Mouse (Mus musculus) neural tube, embryonic 12.5 days (tissue): Measurements from ENCODE around the gene Vstm5. TPM values are rescaled to one million over a fixed set of nuclear protein-coding genes. Genes with fewer than 3 reads are reported as not detected.
A peak's percentile ranks its signal among the peaks of the same experiment; 100 is the strongest.

Experiments used
- ATAC-seq: fragments of 200-750 bp; cut with Nextera tagmentation; 2 replicates; pipeline ENCODE4 v1.8.0; 2017; ENCODE audit warnings: low read depth, mild to moderate bottlenecking, moderate TSS enrichment, moderate library complexity; ENCODE audit not compliant: low FRiP score
- H3K27ac ChIP-seq: fragments of 300-500 bp; sonication (generic); 2 replicates; pipeline ENCODE4 v1.5.1; 2016
- H3K27me3 ChIP-seq: fragments of 300-500 bp; sonication (generic); replicated peaks from 2 replicates; pipeline ENCODE4 v1.6.1; 2016; ENCODE audit warnings: mild to moderate bottlenecking
- H3K36me3 ChIP-seq: fragments of 300-500 bp; sonication (generic); 2 replicates; pipeline ENCODE4 v1.6.1; 2016; ENCODE audit warnings: mild to moderate bottlenecking
- H3K4me1 ChIP-seq: fragments of 300-500 bp; sonication (generic); 2 replicates; pipeline ENCODE4 v1.6.1; 2016
- H3K4me2 ChIP-seq: fragments of 300-500 bp; sonication (generic); replicated peaks from 2 replicates; pipeline ENCODE4 v1.6.1; 2016; ENCODE audit warnings: mild to moderate bottlenecking
- H3K4me3 ChIP-seq: fragments of 300-500 bp; sonication (generic); 2 replicates; pipeline ENCODE4 v1.5.1; 2016
- H3K9ac ChIP-seq: fragments of 300-500 bp; sonication (generic); 2 replicates; pipeline ENCODE4 v1.6.1; 2016; ENCODE audit warnings: mild to moderate bottlenecking
- H3K9me3 ChIP-seq: fragments of 300-500 bp; sonication (generic); 2 replicates; pipeline ENCODE4 v1.6.1; 2016; ENCODE audit warnings: mild to moderate bottlenecking
- WGBS: fragments of 180-500 bp; shearing (Covaris S2); methylation state at CpG from one replicate; pipeline ENCODE4 v1.1.7; 2016; 5-methylcytosine and 5-hydroxymethylcytosine counted together
- polyA plus RNA-seq: library from polyadenylated mRNA; unstranded; fragments of >200 nt; fragmentation: Nextera tagmentation; extraction: Ambion mirVana; gene quantifications from 2 replicates; pipeline ENCODE4 v1.2.1, GENCODE M21; 2016

The Vstm5 gene
- polyA plus RNA-seq, 1 experiment from 2014 or later: 8.4 TPM

- H3K27ac ChIP-seq: no peak overlapping the region
- no peak overlapping the region for H3K9ac ChIP-seq
- no peak overlapping the region for H3K4me3 ChIP-seq
- no peaks in the 10 kb centered on the region for H3K9me3 ChIP-seq
- peak overlapping the region; percentile 80; the same call in 1 of the 2 replicates for H3K4me2 ChIP-seq
- WGBS: 93% methylated on average over 6 of the region's 6 CpGs
- no peak for ATAC-seq
- H3K36me3 ChIP-seq: no peaks in the 10 kb centered on the region
- H3K27me3 ChIP-seq: no peaks in the 10 kb centered on the region
- H3K4me1 ChIP-seq: peaks cover 14% of the 10 kb centered on the region; the same call in 1 of the 2 replicates
Observed at GRCm38 (mm10) chr9:15240006-15240405, 1.2 kb downstream of the Vstm5 start.

- no peaks in the 10 kb centered on the region for H3K27me3 ChIP-seq
- 72% methylated on average over 6 of the region's 6 CpGs for WGBS
- no peaks in the 10 kb centered on the region for H3K36me3 ChIP-seq
- H3K27ac ChIP-seq: no peak overlapping the region
- no peak overlapping the region for H3K4me3 ChIP-seq
- H3K4me1 ChIP-seq: peaks cover 14% of the 10 kb centered on the region; the same call in 1 of the 2 replicates
- no peak overlapping the region for H3K9ac ChIP-seq
- H3K4me2 ChIP-seq: no peak overlapping the region
- no peak for ATAC-seq
- no peaks in the 10 kb centered on the region for H3K9me3 ChIP-seq
Observed at GRCm38 (mm10) chr9:15240863-15241595, 2.2 kb downstream of the Vstm5 start.

- Histone ChIP-seq H3K4me1 (peaks cover 14% of the 10 kb centered on the region; the same call in 1 of the 2 replicates), H3K9ac (no peak overlapping the region), H3K27ac (no peak overlapping the region), H3K4me2 (no peak overlapping the region), H3K27me3 (no peaks in the 10 kb centered on the region), H3K4me3 (no peak overlapping the region), H3K36me3 (no peaks in the 10 kb centered on the region), H3K9me3 (no peaks in the 10 kb centered on the region)
- ATAC-seq: no peak
- WGBS: 52% methylated on average over 9 of the region's 9 CpGs
Observed at GRCm38 (mm10) chr9:15241596-15241939, 2.7 kb downstream of the Vstm5 start.

- no peak for ATAC-seq
- Histone ChIP-seq H3K4me2 (no peak overlapping the region), H3K4me3 (no peak overlapping the region), H3K9ac (no peak overlapping the region), H3K27me3 (no peaks in the 10 kb centered on the region), H3K27ac (no peak overlapping the region), H3K9me3 (no peaks in the 10 kb centered on the region), H3K36me3 (no peaks in the 10 kb centered on the region), H3K4me1 (peaks cover 14% of the 10 kb centered on the region; the same call in 1 of the 2 replicates)
- WGBS: 100% methylated on average over 1 of the region's 1 CpGs
Observed at GRCm38 (mm10) chr9:15242130-15242529, 3.3 kb downstream of the Vstm5 start.

- no peak for ATAC-seq
- no peak overlapping the region for H3K27ac ChIP-seq
- no peaks in the 10 kb centered on the region for H3K9me3 ChIP-seq
- H3K4me3 ChIP-seq: no peak overlapping the region
- no peaks in the 10 kb centered on the region for H3K36me3 ChIP-seq
- WGBS: 59% methylated on average over 14 of the region's 14 CpGs
- no peaks in the 10 kb centered on the region for H3K4me1 ChIP-seq
- H3K4me2 ChIP-seq: no peak overlapping the region
- H3K9ac ChIP-seq: no peak overlapping the region
- H3K27me3 ChIP-seq: no peaks in the 10 kb centered on the region
Observed at GRCm38 (mm10) chr9:15245319-15246075, 6.7 kb downstream of the Vstm5 start.

GRCm38 (mm10) chr9:15250376-15250775 is 11.5 kb downstream of the Vstm5 start:
- WGBS: 78% methylated on average over 7 of the region's 7 CpGs

GRCm38 (mm10) chr9:15252196-15252595 is 13.4 kb downstream of the Vstm5 start:
- WGBS: 85% methylated on average over 7 of the region's 7 CpGs
- Histone ChIP-seq H3K4me3 (no peak overlapping the region), H3K9ac (no peak overlapping the region), H3K4me1 (no peaks in the 10 kb centered on the region), H3K4me2 (no peak overlapping the region), H3K9me3 (no peaks in the 10 kb centered on the region), H3K27ac (no peak overlapping the region), H3K27me3 (no peaks in the 10 kb centered on the region), H3K36me3 (no peaks in the 10 kb centered on the region)
- ATAC-seq: no peak

More at GRCm38 (mm10) chr9:15250376-15250775, 11.5 kb downstream of the Vstm5 start:
- no peak for ATAC-seq
- H3K4me3 ChIP-seq: no peak overlapping the region
- no peaks in the 10 kb centered on the region for H3K27me3 ChIP-seq
- no peaks in the 10 kb centered on the region for H3K4me1 ChIP-seq
- H3K9me3 ChIP-seq: no peaks in the 10 kb centered on the region
- H3K27ac ChIP-seq: no peak overlapping the region
- no peak overlapping the region for H3K9ac ChIP-seq
- H3K36me3 ChIP-seq: no peaks in the 10 kb centered on the region
- H3K4me2 ChIP-seq: no peak overlapping the region

GRCm38 (mm10) chr9:15254501-15254900 is 15.7 kb downstream of the Vstm5 start:
- Histone ChIP-seq H3K9me3 (no peaks in the 10 kb centered on the region), H3K4me2 (no peak overlapping the region), H3K4me1 (no peaks in the 10 kb centered on the region), H3K27me3 (no peaks in the 10 kb centered on the region), H3K9ac (no peak overlapping the region), H3K4me3 (no peak overlapping the region), H3K36me3 (no peaks in the 10 kb centered on the region), H3K27ac (no peak overlapping the region)
- ATAC-seq: no peak
- 80% methylated on average over 7 of the region's 7 CpGs for WGBS

- no peaks in the 10 kb centered on the region for H3K27me3 ChIP-seq
- no peak for ATAC-seq
- no peaks in the 10 kb centered on the region for H3K4me1 ChIP-seq
- peaks cover 10% of the 10 kb centered on the region for H3K36me3 ChIP-seq
- 78% methylated on average over 3 of the region's 3 CpGs for WGBS
- H3K27ac ChIP-seq: no peak overlapping the region
- no peak overlapping the region for H3K4me2 ChIP-seq
- no peaks in the 10 kb centered on the region for H3K9me3 ChIP-seq
- H3K4me3 ChIP-seq: no peak overlapping the region
- H3K9ac ChIP-seq: no peak overlapping the region
Observed at GRCm38 (mm10) chr9:15256214-15256613, 17.4 kb downstream of the Vstm5 start.

- Histone ChIP-seq H3K4me1 (no peaks in the 10 kb centered on the region), H3K27me3 (no peaks in the 10 kb centered on the region), H3K9me3 (no peaks in the 10 kb centered on the region), H3K36me3 (peaks cover 63% of the 10 kb centered on the region), H3K27ac (no peak overlapping the region), H3K4me2 (no peak overlapping the region), H3K9ac (no peak overlapping the region), H3K4me3 (no peak overlapping the region)
- WGBS: 96% methylated on average over 8 of the region's 8 CpGs
- ATAC-seq: no peak
Observed at GRCm38 (mm10) chr9:15261980-15262379, 23.1 kb downstream of the Vstm5 start.

- peaks cover 73% of the 10 kb centered on the region for H3K36me3 ChIP-seq
- no peaks in the 10 kb centered on the region for H3K4me1 ChIP-seq
- H3K9me3 ChIP-seq: no peaks in the 10 kb centered on the region
- H3K27ac ChIP-seq: no peak overlapping the region
- no peak for ATAC-seq
- no peak overlapping the region for H3K4me3 ChIP-seq
- no peak overlapping the region for H3K4me2 ChIP-seq
- 97% methylated on average over 10 of the region's 10 CpGs for WGBS
- no peaks in the 10 kb centered on the region for H3K27me3 ChIP-seq
- H3K9ac ChIP-seq: no peak overlapping the region
Observed at GRCm38 (mm10) chr9:15263487-15263886, 24.6 kb downstream of the Vstm5 start.

- no peak overlapping the region for H3K9ac ChIP-seq
- peaks cover 70% of the 10 kb centered on the region for H3K36me3 ChIP-seq
- no peaks in the 10 kb centered on the region for H3K9me3 ChIP-seq
- no peaks in the 10 kb centered on the region for H3K27me3 ChIP-seq
- no peak overlapping the region for H3K4me3 ChIP-seq
- no peak overlapping the region for H3K27ac ChIP-seq
- 93% methylated on average over 2 of the region's 2 CpGs for WGBS
- H3K4me1 ChIP-seq: peaks cover 6% of the 10 kb centered on the region
- no peak overlapping the region for H3K4me2 ChIP-seq
- ATAC-seq: no peak
Observed at GRCm38 (mm10) chr9:15273981-15274380, 35.1 kb downstream of the Vstm5 start.
